Mouse (Mus musculus): Measurements from ENCODE around the gene Hba-a2. TPM values are rescaled to one million over a fixed set of nuclear protein-coding genes. Genes with fewer than 3 reads are reported as not detected.
"Not testable (repeated sequence)": the region's sequence is repeated elsewhere in the genome, so short reads cannot be mapped to it uniquely, and the experiment has no call there.

Hba-a2 gene
- polyA plus RNA-seq, 1 experiment = 130,484 TPM

DNA sequence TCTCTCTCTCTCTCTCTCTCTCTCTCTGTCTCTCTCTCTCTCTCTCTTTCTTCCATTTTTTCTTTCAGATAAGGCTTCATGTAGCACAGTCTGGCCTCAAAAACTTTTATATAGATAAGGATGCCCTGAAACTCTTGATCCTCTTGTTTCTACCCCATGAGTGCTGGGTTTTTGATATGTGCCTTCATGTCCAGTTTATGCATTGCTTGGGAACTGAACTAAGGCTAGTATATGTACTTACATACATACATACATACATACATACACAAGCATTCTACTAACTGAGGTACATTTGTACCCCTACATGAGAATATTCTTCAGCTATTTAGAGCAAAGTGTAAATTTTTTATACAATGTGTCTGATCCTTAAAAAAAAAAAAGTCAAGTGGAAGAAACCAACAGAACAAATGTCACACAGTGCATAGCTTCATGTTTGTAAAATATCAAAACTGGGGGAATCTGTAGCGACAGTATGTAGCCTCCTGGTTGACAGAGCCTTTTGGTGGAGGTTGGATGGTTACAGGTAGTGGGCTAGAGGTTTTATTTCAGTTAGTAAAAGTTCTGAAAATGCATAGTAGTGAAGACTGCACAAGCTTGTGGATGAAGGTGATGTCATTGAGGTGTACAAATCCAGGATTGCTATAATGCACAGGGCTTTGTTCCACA is 1.7 kb downstream of the Hba-a2 start:
- Histone ChIP-seq H3K4me1 (ENCODE audit: control insufficient read depth) (peaks cover 51% of the 10 kb centered on the region), H3K9me3 (ENCODE audit: control insufficient read depth, low read length) (no peaks in the 10 kb centered on the region), H3K36me3 (ENCODE audit: control insufficient read depth) (peaks cover 56% of the 10 kb centered on the region), H3K4me3 (replicated peaks) (peak overlapping the region; percentile 65), H3K27me3 (ENCODE audit: control insufficient read depth) (peaks cover 14% of the 10 kb centered on the region)
- no peak for TF ChIP-seq GATA1 (IDR thresholded peaks at IDR 0.05; ENCODE audit: low read length)
- no peak for TF ChIP-seq TAL1 (IDR thresholded peaks at IDR 0.05; ENCODE audit: low read length)

DNA sequence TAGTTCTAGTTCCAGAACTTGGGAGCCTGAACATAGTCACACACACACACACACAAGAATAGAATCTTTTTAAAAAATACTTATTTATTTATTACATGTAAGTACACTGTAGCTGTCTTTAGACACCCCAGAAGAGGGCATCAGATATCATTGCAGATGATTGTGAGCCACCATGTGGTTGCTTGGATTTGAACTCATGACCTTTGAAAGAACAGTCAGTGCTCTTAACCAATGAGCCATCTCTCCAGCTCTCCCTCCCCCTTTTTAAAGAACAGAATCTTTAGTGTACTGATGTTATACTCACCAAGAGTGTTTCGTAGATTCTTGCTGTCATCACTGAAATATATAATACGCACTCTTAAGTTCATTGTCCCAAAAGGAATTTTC is 2.2 kb downstream of the Hba-a2 start:
- TF ChIP-seq GATA1 (IDR thresholded peaks at IDR 0.05; ENCODE audit: low read length) (peak; percentile 36), TAL1 (IDR thresholded peaks at IDR 0.05; ENCODE audit: low read length) (no peak)
- Histone ChIP-seq H3K9me3 (ENCODE audit: control insufficient read depth, low read length) (no peaks in the 10 kb centered on the region), H3K4me3 (replicated peaks) (peak overlapping the region; percentile 65), H3K4me1 (ENCODE audit: control insufficient read depth) (peaks cover 52% of the 10 kb centered on the region), H3K27me3 (ENCODE audit: control insufficient read depth) (peaks cover 16% of the 10 kb centered on the region), H3K36me3 (ENCODE audit: control insufficient read depth) (peaks cover 59% of the 10 kb centered on the region)

DNA sequence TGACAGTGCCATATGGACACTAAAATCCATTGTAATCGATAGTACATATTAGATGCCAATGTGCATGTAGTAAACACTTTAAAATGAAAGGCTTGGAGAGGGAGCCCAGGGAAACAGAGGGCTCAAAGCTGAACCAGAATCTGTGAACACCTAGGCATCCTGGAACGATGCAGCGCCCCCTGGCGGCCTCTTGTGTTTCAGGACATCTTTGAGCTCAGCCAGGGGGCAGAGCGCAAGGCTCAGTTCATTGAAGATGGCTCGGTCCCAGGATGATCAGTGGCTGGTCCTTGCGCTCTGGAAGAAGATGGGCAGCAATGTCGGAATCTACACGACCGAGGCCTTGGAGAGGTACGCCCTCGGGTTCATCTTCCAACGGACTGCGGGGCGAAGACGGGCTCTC is 3.6 kb downstream of the Hba-a2 start, which contains the start of gene Hbq1a:
TSS of gene Hbq1a (plus strand) at position 205 of the 400 bp plus-strand sequence.
- H3K9me3 ChIP-seq (ENCODE audit: control insufficient read depth, low read length) = not testable (repeated sequence)
- peaks cover 47% of the 10 kb centered on the region for H3K4me1 ChIP-seq (ENCODE audit: control insufficient read depth)
- peaks cover 16% of the 10 kb centered on the region for H3K27me3 ChIP-seq (ENCODE audit: control insufficient read depth)
- H3K4me3 ChIP-seq (replicated peaks) = peak within 1 kb of the TSS; percentile 67
- H3K36me3 ChIP-seq (ENCODE audit: control insufficient read depth) = peaks cover 59% of the 10 kb centered on the region

DNA sequence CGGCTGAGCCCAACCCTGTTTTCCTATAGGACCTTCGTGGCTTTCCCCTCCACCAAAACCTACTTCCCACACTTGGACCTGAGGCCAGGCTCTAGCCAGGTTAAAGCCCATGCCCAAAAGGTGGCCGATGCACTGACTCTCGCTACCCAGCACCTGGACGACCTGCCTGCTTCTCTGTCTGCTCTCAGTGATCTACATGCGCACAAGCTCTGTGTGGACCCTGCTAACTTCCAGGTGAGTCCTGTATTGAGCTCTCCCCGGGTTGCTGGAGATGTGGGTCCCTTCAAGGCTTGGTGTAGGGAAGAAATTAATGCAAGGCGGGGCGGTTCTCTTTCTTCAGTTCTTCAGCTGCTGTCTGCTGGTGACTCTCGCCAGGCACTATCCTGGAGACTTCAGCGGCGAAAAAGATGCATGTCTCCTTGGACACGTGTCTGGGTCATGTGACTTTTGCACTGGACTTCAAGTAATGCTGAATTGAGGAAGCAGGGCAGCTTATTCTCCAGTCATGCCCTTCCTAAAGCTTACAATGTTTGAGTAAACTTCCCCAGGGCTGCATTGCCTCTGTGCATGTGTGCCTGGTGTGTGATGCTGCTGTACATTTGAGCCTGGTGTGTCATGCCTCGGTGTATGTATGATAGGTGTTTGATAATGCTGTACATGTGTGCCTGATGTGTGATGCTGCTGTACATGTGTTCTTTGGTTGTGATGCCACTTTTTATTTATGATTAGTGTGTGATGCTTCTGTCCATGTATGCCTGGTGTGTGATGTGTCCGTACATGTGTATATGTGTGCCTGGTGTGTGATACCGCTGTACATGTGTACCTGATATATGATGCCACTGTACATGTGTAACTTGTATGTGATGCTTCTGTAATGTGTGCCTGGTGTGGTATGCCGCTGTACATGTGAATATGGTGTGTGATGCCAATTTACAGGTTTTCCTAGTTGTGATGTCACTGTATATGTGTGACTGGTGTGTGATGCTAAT is 4.3 kb downstream of the Hba-a2 start:
- no peak for TF ChIP-seq TAL1 (IDR thresholded peaks at IDR 0.05; ENCODE audit: low read length)
- no peak for TF ChIP-seq GATA1 (IDR thresholded peaks at IDR 0.05; ENCODE audit: low read length)

DNA sequence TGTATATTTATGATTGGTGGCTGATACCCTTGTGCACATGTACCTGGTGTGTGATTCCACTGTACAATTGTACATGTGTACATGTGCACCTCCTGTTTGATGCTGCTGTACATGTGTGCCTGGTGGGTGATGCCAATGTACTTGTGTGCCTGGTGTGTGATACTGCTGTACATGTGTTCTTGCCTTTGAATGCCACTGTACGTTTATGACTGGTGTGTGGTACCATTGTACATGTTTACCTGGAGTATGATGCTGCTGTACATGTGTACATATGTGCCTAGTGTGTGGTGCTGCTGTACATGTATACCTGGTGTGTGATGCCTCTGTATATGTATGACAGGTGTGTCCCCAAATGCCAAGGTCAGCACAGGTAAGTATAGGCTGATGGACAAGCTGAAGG is 5.2 kb downstream of the Hba-a2 start:
- TF ChIP-seq TAL1 (IDR thresholded peaks at IDR 0.05; ENCODE audit: low read length) = no peak
- TF ChIP-seq GATA1 (IDR thresholded peaks at IDR 0.05; ENCODE audit: low read length) = no peak
- Histone ChIP-seq H3K36me3 (ENCODE audit: control insufficient read depth) (peaks cover 66% of the 10 kb centered on the region), H3K27me3 (ENCODE audit: control insufficient read depth) (peaks cover 20% of the 10 kb centered on the region), H3K4me1 (ENCODE audit: control insufficient read depth) (peaks cover 46% of the 10 kb centered on the region), H3K4me3 (replicated peaks) (peak overlapping the region; percentile 67), H3K9me3 (ENCODE audit: control insufficient read depth, low read length) (no peaks in the 10 kb centered on the region)

More for the DNA sequence above, 4.3 kb downstream of the Hba-a2 start:
- H3K4me1 ChIP-seq (ENCODE audit: control insufficient read depth) = peaks cover 42% of the 10 kb centered on the region
- peaks cover 59% of the 10 kb centered on the region for H3K36me3 ChIP-seq (ENCODE audit: control insufficient read depth)
- peaks cover 16% of the 10 kb centered on the region for H3K27me3 ChIP-seq (ENCODE audit: control insufficient read depth)
- H3K9me3 ChIP-seq (ENCODE audit: control insufficient read depth, low read length) = no peaks in the 10 kb centered on the region
- peak overlapping the region; percentile 67 for H3K4me3 ChIP-seq (replicated peaks)

DNA sequence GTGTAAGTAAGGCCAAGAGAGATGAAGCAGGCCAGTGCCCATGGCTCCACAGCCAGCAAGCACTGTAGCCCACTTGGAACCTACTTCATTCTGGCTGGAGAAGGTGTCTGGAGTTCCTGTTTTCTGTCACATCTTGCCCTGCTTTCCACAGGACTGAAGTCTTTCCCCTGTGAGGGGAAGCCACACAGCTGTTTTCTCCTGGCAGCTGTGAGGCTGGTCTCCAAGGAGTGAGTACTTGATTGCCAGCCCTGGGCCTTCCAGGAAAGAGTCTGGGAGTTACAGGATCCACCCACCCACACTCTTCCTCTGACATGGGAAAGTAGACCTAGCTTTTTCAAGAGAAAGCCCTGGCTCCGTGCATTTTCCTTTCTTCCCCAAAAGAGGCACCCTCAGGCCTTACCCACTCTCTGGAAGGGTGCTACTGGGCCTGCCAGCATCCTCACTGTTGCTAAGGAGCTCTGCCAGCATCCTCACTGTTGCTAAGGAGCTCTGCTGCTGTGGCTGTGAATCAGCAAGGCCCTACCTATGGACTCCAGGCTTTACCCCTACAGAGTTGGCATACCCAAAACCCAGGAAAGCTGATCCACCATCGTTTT is 6.6 kb downstream of the Hba-a2 start:
- H3K36me3 ChIP-seq (ENCODE audit: control insufficient read depth) = peaks cover 63% of the 10 kb centered on the region
- H3K4me3 ChIP-seq (replicated peaks) = peak overlapping the region; percentile 12
- H3K27me3 ChIP-seq (ENCODE audit: control insufficient read depth) = peaks cover 24% of the 10 kb centered on the region
- TF ChIP-seq GATA1 (IDR thresholded peaks at IDR 0.05; ENCODE audit: low read length) (no peak), TAL1 (IDR thresholded peaks at IDR 0.05; ENCODE audit: low read length) (no peak)
- H3K4me1 ChIP-seq (ENCODE audit: control insufficient read depth) = peaks cover 56% of the 10 kb centered on the region
- no peaks in the 10 kb centered on the region for H3K9me3 ChIP-seq (ENCODE audit: control insufficient read depth, low read length)

DNA sequence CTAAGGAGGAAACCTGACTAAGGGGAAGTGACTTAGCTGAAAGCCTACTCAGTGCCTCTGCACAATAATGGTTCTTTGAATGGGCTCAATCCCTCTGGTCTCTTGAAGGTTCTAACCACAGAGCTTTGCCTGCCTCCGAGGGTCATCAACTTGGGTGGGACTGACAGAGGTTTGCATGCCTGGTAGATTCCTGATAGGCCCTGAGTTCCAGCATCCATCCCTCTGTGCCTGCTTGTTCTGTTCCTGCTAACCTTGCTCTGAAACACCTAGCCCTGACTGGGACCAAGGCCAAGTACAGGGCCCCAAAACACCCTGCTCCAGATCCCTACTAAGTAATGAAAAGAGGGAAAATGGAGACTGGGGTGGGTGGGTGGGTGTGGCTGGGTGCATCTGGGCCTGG is 7.2 kb downstream of the Hba-a2 start:
- Histone ChIP-seq H3K36me3 (ENCODE audit: control insufficient read depth) (peaks cover 58% of the 10 kb centered on the region), H3K9me3 (ENCODE audit: control insufficient read depth, low read length) (no peaks in the 10 kb centered on the region; the same call in 1 of the 2 replicates), H3K4me1 (ENCODE audit: control insufficient read depth) (peaks cover 56% of the 10 kb centered on the region), H3K27me3 (ENCODE audit: control insufficient read depth) (peaks cover 26% of the 10 kb centered on the region), H3K4me3 (replicated peaks) (peak overlapping the region; percentile 25)
- TF ChIP-seq TAL1 (IDR thresholded peaks at IDR 0.05; ENCODE audit: low read length) (no peak), GATA1 (IDR thresholded peaks at IDR 0.05; ENCODE audit: low read length) (no peak)

DNA sequence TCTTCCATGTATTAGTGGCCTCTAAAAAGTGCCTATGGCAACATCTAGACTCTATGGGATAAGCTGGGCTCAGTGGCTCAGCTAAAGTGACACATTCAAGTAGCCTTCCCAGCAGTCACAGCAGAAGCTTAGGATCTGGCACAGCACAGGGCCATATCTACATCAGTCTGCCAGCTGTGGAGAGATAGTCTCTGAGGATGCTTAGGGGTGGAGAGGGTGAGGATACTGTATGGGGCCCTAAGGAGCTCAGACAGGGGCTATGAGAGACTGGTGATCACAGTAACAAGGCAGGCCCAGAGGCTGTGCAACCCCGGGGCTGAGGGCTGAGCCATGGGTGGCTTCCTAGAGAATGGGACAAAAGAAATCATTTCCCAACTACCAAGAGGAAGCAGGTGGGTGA is 10.7 kb downstream of the Hba-a2 start:
- no peak for TF ChIP-seq GATA1 (IDR thresholded peaks at IDR 0.05; ENCODE audit: low read length)
- no peak for TF ChIP-seq TAL1 (IDR thresholded peaks at IDR 0.05; ENCODE audit: low read length)
- Histone ChIP-seq H3K4me3 (replicated peaks) (peak overlapping the region; percentile 11), H3K36me3 (ENCODE audit: control insufficient read depth) (peaks cover 41% of the 10 kb centered on the region), H3K4me1 (ENCODE audit: control insufficient read depth) (peaks cover 35% of the 10 kb centered on the region), H3K9me3 (ENCODE audit: control insufficient read depth, low read length) (no peaks in the 10 kb centered on the region; the same call in 1 of the 2 replicates), H3K27me3 (ENCODE audit: control insufficient read depth) (peaks cover 35% of the 10 kb centered on the region)

DNA sequence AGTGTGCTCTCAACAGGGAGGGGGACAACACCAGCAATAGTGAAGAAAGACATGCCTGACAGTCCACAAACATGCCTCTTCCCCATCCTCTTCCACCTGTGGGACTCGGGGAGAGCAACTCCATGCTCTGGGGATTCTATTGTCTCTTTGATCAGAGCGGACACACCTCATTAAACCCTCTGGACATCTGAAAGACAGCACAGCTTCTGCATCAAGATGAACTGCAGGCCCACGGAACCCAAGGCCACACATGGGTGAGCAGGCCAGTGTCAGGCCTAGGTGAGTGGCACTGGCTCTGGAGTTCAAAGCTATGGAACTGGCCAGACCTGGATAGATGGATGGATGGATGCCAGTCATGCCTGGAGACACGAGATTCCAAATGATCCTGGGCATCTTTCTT is 13.2 kb downstream of the Hba-a2 start:
- TF ChIP-seq GATA1 (IDR thresholded peaks at IDR 0.05; ENCODE audit: low read length) = no peak
- no peak for TF ChIP-seq TAL1 (IDR thresholded peaks at IDR 0.05; ENCODE audit: low read length)
- Histone ChIP-seq H3K4me1 (ENCODE audit: control insufficient read depth) (peaks cover 16% of the 10 kb centered on the region), H3K36me3 (ENCODE audit: control insufficient read depth) (peaks cover 16% of the 10 kb centered on the region), H3K4me3 (replicated peaks) (no peak overlapping the region), H3K9me3 (ENCODE audit: control insufficient read depth, low read length) (no peaks in the 10 kb centered on the region; the same call in 1 of the 2 replicates), H3K27me3 (ENCODE audit: control insufficient read depth) (peaks cover 30% of the 10 kb centered on the region)
